Mouse (Mus musculus) lung, adult 2 months (tissue): ENCODE results near the gene Arfgef2.

Experiments
- CTCF ChIP-seq: fragments of 200-500 bp; IDR thresholded peaks from 2 replicates; pipeline ENCODE4 v1.5.1; 2011; ENCODE audit warnings: mild to moderate bottlenecking, low read length, control low read depth; ENCODE audit not compliant: insufficient read depth
- POLR2A ChIP-seq: fragments of 200-500 bp; IDR thresholded peaks from 2 replicates; pipeline ENCODE4 v1.6.1; 2011; ENCODE audit warnings: low read depth, mild to moderate bottlenecking, control low read depth, low read length, borderline replicate concordance; ENCODE audit errors: extremely low read depth

DNA sequence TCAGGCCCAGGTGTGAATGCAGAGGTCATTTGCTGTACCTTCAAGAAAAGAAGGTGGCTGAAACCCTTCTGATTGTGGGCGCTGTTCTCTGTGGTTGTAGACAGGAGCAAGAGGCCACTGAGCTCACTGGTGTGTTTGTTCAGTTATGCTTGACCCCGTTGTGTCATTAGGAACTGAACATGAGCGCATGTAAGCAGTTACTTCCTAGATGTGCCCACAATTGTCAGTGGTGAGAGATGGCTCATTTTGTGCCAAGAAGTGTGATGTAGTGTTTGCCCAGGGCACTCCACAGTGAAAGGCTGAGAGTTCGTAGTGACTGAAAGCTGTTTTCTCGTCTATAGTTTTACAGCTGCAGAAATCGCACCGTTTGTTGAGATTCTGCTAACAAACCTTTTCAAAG, 130.2 kb downstream of the Arfgef2 start:
- TF ChIP-seq CTCF (no peak), POLR2A (no peak)
